Mouse (Mus musculus) monocyte, adult 59 days (primary cell): ENCODE results near the gene Cldnd2. TPM values are rescaled to one million over a fixed set of nuclear protein-coding genes. Genes with fewer than 3 reads are reported as not detected.

Experiments used
- total RNA-seq, 2 experiments: library from RNA; stranded (reverse); gene quantifications; one replicate each; pipeline ENCODE4 v1.2.4; 2023

The Cldnd2 gene
- not detected for total RNA-seq

DNA sequence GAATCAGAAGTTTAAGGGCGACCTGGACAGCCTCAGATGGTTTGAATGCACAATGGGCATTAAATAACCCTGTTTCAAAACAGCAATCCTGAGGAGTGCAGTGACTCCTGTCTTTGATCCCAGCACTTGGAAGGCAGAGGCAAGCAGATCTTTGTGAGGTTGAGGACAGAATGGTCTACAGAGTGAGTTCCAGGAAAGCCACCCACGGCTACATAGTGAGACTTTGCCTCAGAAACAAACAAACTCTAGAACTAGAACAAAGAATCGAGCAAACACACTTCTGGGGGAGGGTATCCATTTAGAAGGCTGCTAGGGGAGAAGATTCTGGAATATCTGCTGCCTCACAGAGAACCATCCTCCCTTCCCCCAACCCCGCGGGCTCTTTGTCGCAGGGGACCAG lies at the start of gene Cldnd2:
Gene Cldnd2 (plus strand): TSS at position 301 of the 400 bp plus-strand sequence.

DNA sequence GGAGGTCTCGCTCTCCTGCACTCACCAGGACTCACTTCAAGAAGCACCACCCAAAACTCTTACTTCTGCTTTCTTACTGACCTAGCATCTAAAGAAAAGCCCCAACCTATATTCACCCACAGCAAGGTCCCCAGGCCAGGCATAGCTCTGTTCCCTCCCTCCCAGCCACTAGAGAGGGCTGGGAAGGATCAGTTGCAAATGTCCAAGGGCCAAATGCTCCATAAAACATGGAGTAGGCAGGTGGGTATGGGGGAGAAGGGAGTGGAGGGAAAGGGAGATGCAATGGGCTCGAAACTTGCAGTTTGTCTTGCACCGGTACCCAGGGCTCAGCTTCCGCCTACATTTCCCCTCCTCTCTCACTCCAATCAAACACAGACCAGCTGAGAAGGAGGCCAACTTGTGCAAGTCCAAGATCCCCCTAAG lies 32.4 kb upstream of the Cldnd2 start, which contains the start of gene Siglecg:
Gene Siglecg (plus strand): TSS at position 74 of the 423 bp plus-strand sequence.

DNA sequence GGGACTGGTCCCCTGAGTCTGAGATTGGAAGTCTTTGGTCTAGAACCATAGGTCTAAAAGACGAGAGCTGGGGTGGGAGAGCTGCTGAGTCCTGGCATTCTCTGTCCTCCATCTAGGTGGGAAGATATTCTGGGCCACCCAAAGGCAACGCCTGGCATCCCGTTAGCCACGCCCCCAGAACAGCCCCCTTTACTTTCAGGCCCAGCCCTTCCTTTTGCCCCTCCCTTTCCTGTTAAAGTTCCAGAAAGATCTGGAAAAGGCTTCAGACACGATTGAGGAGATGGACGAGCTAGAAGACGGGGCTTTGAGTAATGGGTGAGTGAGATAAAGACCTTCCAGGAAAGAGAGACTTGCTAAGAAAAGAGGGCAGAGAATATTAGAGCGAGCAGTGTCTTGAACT lies 13.2 kb upstream of the Cldnd2 start, which contains the start of gene Lim2:
Gene Lim2 (plus strand): TSS at position 265 of the 400 bp plus-strand sequence.

DNA sequence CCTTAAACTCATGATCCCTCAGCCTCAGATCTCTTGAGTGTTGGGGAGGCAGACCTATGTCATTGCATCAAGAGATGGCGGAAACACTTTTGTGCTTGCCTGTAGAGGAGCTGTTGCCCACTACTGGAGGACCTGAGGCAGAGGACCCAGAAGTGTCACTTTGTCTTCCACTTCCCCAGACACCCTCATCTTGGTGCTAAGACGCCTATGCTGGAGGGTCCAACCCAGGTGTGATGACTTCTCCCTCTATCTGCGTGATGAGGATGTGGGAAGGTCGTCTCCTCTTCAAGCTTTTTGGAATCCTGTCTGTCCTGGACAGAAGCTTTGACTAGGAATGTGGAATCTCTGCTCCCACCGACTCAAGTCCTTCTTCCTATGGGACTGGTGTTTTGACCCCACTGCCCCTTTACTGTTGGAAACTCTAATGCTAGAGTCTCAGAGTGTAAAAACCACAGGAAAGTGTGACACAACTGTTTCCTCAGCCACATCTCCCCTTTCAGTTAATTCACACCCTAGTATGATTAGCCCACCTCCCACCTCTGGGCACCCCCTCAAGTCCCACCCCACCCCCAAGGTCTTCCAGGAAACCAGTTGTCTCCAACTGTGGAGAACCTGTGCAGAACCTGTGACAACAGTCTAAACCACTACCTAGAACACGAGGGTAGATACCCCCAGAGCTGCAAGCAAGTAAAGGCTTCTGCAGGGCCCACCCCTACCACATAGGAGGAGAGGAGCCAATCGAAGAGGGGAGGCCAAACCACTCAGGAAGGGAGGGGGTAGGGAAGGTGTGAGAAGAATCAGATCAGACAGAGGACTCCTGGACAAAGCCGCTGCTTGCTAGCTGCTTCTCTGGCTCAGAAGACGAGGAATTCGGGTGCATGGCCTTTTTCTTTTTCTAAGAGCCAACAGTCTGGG lies 4.0 kb upstream of the Cldnd2 start, which contains the start of gene Nkg7:
Gene Nkg7 (plus strand): TSS at position 733 of the 915 bp plus-strand sequence.

DNA sequence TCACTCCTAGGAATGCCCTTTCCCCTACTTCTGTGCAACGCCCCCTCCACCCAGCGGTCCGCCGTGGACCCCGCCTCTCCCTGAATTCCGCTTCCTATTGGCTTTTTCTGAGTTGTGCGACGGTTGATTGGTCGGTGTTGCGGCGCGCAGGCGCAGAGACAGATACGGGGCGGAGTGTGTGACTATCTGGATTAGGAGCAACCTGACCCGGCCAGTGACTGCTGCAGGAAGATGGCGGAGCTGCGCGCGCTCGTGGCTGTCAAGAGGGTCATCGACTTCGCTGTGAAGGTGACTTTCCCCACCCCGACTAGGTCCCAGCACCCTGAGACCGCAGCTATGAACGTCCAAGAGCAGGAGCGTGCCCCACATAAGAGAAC lies 3.3 kb downstream of the Cldnd2 start, which contains the start of the genes Etfb and Gm45233:
Gene Etfb (plus strand): TSS at position 167 of the 377 bp plus-strand sequence.
Gene Gm45233 (plus strand): TSS at position 212 of the 377 bp plus-strand sequence.

DNA sequence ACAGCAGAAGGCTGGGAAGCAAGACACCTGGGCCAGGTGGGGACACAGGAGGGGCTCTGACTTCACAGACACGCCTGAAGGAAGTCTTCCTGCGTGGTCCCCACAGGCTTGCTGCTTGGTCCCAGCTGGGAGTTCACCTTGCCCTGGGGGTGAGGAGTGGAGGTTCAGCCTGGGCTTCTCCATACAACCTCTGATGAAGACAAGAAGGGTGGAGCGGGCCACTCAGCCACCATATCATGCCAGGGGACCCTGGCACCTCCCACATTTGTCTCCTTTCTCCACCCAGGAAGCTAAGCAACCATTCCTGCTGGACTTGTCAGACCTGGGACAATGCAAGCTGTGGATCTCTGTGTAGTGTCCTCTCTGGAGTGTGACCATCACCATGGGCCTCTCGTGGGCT lies 22.3 kb downstream of the Cldnd2 start, which contains the start of gene Vsig10l:
Gene Vsig10l (plus strand): TSS at position 301 of the 400 bp plus-strand sequence.

DNA sequence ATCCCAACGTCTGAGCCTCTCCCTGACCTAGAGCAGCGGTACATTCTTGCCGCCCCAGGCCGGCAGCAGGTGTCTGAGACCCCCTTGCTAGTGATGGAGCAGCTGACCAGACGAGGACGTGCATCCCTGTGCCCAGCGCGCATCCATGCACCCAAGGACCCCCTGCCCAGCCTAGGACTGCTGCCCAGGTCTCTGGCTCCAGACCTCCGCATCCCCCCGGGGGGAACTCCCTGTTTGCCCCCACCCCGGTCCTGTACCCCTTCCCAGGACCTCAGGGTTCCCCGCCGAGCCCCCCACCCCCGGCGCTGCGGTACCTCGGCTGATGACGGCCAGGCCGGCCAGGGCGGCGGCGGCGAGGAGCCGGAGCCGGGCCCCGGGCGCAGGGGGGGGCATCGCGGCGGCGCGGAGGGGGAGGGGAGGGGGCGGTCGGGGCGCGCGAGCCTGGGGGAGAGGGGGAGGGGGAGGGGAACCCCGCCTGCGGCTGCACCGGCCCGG lies 49.1 kb downstream of the Cldnd2 start, which contains the start of gene Iglon5:
Gene Iglon5 (minus strand): TSS at position 445 of the 495 bp plus-strand sequence.

Other genes starting within 250 kb of the Cldnd2 start
- 10 to 100 TPM; 19.0 to 21.5 TPM for gene Zfp715, start 127.5 kb upstream of the Cldnd2 start, total RNA-seq
- gene Siglecf, start 89.4 kb upstream of the Cldnd2 start, total RNA-seq: under 1 TPM in 1 of 2 experiments, not detected in 1; 0.55 TPM
- 1 to 10 TPM; 8.9 to 9.6 TPM for gene Siglecg, start 32.6 kb upstream of the Cldnd2 start, total RNA-seq
- gene Lim2, start 13.1 kb upstream of the Cldnd2 start, total RNA-seq: not detected
- under 1 TPM in 1 of 2 experiments, not detected in 1; 0.81 TPM for gene Nkg7, start 3.7 kb upstream of the Cldnd2 start, total RNA-seq
- 10 to 100 TPM; 70.6 to 73.5 TPM for gene Etfb, start 3.3 kb downstream of the Cldnd2 start, total RNA-seq
- gene Gm45233, start 3.3 kb downstream of the Cldnd2 start, total RNA-seq: not detected
- gene Vsig10l, start 22.4 kb downstream of the Cldnd2 start, total RNA-seq: 1 to 10 TPM; 4.6 to 6.6 TPM
- not detected for gene Iglon5, start 49.3 kb downstream of the Cldnd2 start, total RNA-seq
- gene 4931406B18Rik, start 65.2 kb downstream of the Cldnd2 start, total RNA-seq: not detected
- gene Cd33, start 103.6 kb downstream of the Cldnd2 start, total RNA-seq: 10 to 100 TPM; 61.6 to 75.0 TPM
- gene Zfp658, start 121.5 kb downstream of the Cldnd2 start, total RNA-seq: 10 to 100 TPM; 10.2 to 11.0 TPM
- 10 to 100 TPM; 10.5 to 10.7 TPM for gene Zfp719, start 138.8 kb downstream of the Cldnd2 start, total RNA-seq
- gene Zfp819, start 166.4 kb downstream of the Cldnd2 start, total RNA-seq: 1 to 10 TPM in 1 of 2 experiments, not detected in 1; 1.2 TPM
- gene Ceacam18, start 193.9 kb downstream of the Cldnd2 start, total RNA-seq: not detected
- 100 to 1,000 TPM; 128 to 137 TPM for gene Siglece, start 219.4 kb downstream of the Cldnd2 start, total RNA-seq
- 1 to 10 TPM; 6.9 to 7.3 TPM for gene Ctu1, start 231.2 kb downstream of the Cldnd2 start, total RNA-seq
- not detected for gene Klk14, start 249.6 kb downstream of the Cldnd2 start, total RNA-seq